Mouse (Mus musculus) ovary, adult 18-20 months (tissue): ENCODE results near the gene Tmod3.
A peak's percentile ranks its signal among the peaks of the same experiment; 100 is the strongest.

ENCODE experiments used
- DNase-seq: peaks from one replicate; pipeline ENCODE4 v3.0.0; 2022; ENCODE audit warnings: low spot score, mixed read lengths

Tmod3 gene

DNA sequence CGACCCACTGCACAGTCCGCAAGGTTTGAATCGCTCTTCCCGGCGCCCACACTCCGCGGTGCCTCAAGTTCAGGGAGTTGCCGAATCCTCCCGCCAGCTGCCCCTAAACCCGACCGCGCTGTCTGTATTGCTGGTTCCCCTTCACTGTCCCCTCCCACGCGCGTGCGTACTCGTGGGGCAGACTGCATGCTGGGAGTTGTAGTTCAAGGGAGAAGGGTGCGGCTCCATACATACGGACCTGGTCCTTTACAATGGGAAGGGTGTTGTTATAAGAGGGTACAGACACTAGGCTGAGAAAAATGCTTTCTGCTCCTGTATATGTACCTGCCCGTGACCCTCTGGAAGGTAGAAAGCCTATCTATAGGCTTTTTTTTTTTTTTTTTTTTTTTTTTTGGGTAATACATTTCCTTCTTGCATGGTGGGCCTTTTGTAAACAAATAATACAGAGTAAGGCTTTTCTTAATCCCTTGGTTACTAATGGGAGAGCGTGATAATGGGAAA, at the start of gene Tmod3:
Gene Tmod3 (minus strand): TSS at position 146 of the 501 bp plus-strand sequence.
- peak; percentile 89 for DNase-seq

DNA sequence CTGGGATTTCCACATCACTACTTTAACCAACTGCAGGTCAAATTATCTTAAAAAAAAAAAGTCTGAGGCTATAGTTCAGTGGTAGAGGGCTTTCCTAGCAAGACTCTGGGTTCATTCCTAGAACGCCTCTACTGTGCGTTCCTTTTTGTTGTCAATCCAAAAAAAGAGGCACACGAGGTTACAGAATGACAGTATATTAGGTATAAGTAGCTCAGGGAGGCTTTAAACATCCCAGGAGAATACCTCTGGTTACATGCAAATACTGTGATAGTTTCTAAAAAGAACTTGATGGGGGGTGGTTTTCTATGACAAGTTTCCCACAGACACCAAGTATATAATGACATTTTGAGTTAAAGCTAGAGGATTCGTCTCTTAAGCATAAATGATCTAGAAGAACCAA, 48.0 kb upstream of the Tmod3 start:
- no peak for DNase-seq

DNA sequence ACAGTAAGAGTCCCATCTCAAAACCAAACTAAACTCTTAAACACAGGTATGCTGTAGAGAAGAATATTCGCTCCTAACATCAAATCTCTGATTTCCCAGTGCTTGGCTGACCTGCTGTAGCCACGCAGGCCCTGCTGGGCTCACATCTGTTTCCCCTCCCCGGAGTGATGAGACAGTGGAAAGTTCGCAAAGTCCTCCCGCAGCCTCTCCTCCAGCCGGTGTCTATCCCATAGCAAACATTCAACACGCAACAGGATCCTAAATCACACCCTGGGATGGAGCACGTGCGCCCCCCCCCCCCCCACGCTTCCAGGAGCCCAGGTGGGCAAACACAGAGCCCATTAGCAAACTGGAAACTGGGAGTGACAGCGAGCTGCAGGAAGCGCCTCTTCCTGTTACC, 42.1 kb upstream of the Tmod3 start:
- DNase-seq: no peak

DNA sequence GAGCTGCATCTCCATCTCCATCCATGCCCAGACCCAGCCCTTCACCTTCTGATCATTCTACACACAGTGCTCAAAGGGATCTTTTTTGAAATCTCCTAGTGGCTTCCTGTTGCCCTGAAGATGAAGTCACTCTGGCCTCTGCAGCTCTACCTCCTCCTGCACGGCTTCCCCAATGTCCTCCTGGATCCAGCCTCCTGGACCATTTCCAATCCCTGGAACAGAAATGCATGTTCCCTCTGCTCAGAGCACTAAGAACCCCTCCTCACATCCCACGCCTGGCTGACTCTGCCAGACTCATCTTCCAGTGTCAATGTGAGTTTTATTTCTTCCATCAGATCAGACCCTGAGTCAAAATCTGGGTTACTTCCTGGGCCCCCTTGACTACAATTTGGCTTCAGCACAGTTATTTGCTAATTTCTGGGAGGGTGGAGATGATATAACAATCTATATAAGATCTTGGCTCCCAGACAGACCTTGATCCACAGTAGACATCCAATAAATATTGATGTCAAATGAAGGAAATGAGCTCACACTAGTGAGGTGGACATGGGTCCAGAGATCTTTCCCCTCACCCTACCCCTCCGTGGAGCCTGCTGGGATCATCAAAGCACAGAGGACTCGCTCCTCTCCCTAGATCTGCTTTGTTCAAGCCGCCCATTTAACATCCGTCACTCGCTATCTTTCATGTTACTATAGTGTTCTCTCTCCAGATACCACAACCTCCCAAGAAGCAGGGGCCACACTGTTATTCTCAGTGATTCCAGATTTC, 40.9 kb upstream of the Tmod3 start:
- no peak for DNase-seq

DNA sequence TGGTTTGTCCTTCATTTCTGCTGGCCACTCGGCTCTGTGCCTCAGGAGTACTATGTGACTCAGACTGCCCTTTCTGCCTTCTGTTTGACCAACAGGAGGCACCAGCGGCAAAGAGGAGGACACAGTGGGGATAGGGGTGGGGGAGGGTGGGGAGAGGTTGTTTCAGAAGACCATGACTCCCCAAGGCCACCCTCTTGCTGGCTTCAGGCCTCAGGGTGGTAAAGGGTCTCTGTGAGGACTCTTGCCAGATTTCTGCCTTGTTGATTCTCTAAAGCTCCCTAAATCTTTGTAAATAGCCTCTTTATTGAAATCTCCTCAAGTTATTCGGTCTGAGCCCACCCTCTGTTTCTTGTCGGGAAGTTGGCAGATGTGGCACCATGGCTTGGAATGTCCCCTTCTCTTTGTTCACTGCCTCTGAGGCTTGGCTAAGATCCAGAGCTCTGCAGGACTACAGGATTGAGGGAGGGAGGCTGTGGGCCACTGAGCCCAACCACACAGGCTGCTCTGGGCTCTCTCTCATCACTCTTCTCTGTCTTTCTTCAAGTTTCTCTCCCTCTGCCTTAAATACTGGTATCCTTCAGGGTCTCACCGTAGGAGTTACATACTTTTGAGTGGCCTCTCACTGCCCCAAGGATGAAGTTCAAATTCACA, 39.9 kb upstream of the Tmod3 start:
- DNase-seq: no peak

DNA sequence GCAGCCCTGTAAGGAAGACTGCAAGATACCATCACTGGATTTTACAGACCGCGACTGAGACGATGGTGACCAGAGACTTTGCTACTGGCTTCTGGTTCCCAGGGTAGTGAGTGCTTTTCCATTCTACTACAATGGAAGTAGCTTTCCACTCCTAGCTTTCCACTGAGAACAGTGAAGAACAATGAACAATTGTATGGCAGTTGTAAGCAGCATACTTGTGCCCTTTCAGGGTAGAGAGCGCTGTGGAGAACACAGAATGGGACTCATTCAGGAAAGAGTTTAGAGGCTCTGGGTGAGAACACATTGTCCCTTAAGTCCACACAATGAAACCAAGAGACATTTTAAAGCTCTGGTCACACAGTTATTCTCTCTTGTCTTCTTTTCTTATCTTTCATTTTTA, 38.1 kb upstream of the Tmod3 start:
- no peak for DNase-seq

DNA sequence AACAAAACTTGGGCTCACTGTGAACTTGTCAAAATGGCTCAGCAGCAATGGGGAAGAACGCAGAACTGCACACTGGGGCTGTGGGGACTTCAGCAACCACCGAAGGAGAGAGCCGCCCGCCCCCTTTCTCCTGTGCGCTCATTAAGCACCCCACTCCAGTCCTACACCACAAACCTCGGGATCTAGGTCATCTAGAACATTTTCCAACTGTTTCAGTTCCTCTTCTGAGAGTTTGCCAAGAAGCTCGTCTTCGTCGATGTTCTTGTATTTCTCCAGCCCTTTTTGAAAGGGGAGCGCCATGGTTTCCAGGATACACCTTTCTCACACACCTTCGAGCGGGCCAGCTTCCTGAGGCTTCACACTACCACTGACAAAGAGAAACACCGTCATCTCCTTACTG, 37.6 kb upstream of the Tmod3 start:
- DNase-seq: no peak

DNA sequence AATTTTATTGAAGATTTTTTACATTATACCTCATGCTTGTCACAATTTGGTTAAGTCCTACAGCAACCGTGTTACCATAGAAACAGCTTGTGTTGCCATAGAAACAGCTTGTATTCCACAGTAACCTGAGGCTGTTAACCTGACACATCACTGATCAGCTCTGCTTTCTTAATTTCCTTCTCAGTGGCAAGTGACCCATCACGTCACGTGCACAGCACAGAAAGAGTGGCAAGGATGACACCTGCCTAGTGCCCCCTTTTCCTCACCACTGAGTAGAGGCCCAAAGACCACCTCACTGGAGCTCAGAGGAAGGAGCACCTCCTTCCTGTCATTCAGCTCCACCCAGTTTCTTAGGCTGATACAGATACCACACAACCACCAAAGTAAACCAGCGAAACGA, 34.0 kb upstream of the Tmod3 start:
- DNase-seq: no peak

DNA sequence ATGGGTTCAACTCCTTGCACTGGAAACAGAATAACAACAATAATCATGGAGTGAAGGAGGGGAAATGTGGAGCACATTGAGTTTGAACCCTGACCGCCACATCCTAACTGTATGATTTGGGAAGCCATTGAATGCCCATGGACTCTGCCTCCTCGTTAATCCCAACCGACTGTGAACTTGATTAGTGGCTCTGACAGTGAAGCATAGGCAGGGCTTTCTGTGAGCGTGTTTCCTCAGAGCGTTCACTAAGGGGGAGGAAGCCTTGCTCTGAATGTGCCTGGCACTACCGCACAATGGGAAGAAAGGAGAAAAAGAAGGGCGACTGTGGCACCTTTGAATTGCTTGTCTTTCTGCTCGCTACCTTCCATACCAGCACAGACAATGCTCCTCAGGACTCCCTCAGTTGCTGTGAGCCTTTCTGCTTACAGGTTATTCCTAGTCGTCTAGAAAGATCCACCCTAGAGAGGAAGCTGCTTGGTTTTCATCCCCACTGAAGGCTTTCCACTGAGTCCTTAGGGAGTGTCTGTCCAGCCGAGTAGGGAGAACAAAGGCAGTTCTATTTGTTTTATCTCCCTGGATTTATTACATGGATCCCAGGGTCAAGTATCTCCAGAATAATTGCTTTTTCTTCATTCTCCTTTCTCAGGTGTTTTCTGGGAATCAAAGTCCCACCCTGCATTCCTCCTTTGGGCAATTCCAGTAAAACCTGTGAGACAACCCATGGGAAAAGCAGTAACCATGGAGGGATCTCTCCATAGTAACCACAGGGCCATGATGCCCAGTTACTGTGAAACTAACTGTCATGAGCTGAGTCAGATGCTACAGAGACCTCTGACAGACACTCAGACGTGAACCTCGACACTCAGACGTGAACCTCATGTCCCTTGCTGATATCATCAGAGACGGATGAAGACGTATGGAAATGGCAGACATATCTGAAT, 30.7 kb upstream of the Tmod3 start:
- no peak for DNase-seq

DNA sequence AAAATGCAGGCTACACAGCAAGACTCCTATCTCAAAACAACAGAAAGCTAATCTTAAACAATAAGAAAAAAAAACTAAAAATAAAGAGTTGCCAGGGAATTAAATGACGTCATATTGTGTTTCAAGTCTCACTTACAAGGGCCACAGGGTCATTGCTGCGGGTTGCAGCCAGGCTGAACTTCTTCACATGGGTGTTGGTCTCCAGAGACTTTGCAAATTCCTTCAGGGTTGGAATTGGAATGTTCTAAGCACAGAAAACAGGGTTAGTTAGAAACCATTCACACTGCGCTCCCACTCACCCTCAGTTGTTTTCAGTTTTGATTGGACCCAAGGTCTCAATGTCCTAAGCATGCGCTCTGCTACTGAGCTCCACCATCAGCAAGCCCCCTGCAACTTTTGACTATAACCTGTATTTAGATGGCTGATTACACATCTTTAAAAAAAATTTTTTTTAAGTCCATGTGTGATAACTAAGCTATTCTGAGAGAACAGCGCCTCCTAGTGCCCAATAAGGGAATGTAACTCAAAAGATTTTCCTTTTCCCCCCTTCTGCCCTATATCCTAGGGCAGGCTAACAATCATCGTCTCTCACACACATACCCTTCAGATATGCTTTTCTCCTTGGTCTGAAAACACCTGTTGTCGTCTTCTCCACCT, 22.4 kb upstream of the Tmod3 start:
- DNase-seq: no peak

DNA sequence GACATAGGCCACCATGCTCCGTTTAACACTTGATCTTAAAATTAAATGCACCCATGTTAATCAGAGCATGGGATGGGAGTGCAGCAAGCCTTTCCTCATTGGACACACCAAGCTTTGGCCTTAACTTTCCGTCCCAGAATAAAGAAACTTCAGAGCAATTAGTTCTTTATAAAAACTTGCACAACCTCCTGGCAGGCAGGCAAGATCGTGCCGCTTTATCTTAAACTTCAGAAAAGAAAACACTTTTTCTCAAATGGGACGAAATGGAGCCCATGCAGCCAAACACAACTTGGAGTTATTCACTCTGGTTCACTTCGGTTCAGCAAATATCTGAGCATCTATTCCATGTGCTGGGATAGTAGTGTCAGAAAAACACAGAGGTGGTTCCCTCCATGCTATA, 19.9 kb upstream of the Tmod3 start:
- DNase-seq: no peak

DNA sequence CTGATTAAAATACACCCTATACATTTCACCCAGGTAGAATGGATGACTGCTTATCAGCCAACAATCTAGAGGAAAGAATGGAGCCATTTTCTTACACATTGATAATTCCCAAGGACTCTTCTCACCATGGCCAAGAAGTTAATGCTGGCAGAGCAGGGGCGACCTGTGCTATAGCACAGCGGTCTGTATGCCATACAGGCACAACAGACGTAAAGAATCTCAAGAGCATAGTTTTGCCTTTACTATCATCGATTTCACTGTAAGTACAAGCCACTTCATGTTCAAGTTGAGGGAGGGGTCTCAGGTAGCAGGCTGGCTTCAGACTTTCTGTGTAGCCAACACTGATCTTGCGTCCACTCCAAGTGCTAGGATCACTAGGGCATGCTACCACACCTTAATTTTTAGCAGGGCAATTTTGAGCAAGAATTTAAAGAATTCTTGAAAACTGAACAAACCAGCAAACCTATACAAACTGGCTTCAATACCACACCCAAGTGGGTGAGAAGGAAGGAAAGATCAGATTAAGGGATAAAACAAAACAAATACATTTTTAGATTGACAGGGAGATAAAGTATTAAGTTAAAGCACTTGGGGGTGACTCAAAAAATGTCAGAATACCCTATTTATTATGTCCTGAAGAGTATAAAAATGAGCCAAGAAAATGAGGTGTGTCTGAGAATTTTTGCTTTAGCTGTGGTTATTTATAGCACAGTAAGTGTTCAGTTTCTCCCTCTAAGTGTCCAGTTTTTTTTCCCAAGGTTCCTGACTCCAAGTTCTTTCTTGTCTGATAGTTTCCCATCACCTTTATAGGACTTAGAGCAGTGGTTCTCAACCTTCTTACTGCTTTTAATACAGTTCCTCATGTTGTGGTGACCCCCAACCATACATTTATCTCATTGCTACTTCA, 11.8 kb upstream of the Tmod3 start:
- DNase-seq: no peak

DNA sequence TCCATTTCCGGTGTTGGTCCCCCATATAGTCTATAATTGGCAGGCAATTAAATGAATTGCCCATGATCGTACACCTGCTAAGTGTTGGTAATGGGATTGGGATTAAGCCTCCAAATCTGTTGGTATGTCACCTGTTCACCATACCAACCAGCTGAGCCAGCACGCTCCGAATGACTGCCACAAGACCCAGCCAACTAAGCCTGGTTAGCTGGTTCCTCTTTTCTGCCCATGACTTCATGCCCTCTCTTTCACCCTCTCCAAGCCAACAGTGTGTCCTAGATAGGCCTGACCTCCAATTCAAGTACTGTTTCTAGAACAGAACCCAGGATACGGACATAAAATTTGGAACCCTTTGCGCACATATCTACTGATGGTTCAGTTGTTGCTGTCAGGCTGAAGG, 8.9 kb upstream of the Tmod3 start:
- no peak for DNase-seq

DNA sequence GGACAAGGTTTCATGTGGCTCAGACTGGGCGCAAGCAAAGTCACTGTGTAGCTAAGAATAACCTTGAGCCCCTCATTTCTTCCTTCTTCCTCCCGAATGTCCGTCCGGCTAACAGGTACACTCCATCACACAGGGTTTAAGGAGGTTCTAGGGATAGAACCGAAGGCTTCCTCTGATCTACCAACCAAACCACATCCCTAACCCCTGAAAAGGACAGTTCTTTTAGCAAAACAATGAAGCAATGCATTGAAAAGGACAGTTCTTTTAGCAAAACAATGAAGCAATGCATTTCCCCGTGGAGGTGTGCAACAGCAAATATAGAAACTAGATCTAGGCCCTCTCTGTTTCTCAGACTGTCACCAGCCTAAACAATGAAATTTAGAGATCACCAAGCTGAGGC, 5.4 kb upstream of the Tmod3 start:
- no peak for DNase-seq

DNA sequence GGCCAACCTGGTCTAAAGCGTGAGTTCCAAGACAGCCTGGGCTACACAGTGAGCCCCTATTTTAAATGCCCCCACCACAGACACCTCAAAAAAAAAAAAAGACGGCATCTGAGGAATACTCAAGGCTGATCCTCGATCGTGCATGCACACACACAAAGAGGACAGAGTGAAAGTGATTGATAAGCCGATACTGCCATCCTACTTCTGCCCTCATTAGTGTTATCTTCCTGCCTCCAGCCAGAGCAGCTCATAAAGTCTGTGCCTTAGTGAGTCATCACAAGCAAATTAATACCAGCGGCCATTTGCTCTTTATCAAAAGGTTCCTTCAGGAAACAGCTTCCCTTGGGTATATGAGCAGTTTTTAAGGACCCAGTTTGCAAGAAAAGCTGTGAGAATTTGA, 4.2 kb upstream of the Tmod3 start:
- no peak for DNase-seq

DNA sequence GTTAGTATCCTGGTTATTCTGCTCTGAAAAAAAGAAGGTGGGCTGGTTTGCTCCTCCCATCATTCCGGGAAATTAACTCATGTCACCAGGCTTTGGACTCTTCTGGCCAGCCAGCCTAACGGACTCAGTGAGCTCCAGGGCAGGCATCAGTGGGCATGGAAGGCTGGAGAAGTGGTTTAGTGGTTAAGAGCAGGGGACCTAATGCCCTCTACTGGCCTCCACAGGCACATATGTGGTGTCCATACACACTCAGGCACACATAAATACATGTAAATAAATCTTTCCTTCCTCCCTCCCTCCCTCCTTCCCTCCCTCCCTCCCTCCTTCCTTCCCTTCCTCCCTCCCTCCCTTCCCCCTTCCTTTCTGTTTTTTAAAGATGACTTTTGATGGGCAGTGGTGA, 3.7 kb upstream of the Tmod3 start:
- DNase-seq: no peak

DNA sequence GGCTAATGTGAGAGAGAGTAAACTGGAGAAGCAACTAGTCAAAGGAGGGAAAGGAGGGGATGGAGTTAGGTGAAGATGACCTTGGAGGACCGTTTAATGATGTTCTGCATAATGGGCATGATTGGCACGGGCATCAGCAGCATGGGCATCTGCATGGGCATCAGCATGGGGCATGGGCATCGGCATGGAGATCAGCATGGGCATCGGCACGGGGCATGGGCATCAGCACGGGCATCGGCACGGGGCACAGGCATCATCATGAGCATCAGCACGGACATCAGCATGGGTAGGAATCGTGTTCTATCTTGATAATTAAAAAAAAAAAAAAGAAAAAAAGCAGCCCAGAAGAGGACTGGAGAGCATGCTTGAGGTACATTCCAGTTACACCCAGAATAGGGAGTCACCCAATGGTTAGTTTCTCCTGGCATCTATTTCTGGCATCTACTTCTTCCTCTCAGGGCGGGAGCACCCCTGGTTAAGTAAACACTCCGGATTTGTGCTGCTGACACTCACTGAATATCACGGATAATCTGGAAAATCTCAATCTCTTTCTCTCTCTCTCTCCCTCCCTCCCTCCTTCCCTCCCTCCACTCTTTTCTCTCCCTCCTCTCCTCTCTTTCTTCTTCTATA, 1.7 kb upstream of the Tmod3 start:
- no peak for DNase-seq

DNA sequence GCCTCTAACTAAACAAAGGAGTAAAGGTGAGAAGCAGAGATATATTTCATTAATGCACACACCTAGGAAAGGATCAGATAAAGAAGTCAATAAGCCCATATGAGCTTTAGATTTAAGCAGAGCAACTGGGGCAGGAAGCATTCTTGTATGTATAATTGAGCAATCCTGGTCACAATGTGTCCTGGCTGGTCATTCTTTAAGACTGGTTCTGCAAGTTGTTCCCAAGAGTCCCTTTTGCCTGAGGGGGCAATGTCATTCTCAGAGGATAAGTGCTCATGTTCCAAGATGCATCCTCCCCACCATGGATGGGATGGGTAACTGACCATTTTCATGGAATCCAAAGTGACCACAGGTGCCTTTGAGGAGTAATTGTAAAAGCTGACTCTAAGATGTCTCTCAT, 896 bp upstream of the Tmod3 start:
- DNase-seq: no peak

DNA sequence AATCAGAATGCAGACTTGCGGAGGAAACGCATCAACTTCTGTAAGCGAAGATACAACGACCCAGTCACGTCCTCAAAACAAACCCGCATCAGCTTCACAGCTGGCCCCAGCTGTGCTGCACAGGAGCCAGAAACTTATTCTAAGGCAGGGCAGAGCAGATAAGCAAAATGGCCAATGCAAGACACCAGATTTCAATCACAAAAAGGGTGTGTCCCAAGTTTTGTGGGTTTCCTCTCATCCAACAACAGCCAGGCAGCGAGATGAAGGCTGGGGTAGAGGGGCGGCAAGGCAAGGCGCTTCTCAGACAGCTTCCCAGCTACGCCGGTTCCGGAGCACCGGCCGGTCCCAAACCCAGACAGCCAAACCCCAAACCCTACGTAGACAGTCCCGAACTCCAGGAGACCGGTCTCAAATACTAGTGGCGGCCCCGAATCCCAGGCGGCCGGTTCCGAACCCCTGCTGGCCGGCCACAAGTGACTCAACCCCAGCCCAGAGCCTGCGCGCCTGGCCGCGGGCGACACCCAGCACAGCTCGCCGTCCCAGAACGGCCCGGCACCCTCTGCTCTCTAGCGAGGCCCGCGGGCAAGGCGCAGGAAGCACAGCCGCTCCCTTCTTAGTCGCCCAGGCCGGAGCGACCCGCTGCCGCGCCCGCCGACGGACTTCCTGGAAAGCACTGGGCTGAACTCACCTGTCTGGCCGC, 495 bp downstream of the Tmod3 start:
- DNase-seq: peak; percentile 8

DNA sequence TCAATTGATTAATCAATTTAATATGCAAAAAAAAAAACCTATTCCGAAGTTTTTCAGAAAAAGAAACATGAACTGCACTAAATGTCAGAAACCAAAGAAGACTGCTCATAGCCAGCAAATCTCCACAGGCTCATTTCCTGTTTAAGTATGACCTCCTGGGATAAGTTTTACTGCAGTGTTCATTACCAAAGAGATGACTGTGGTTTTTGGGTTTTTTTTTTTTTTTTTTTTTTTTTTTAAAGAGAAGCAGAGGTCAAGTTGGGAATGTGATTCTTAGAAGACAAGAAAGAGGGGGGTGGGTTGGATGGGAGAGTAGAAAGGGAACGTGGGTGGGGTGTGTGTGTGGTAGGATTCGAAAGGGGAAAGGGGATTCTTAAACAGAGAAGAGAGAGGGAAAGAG, 1.1 kb downstream of the Tmod3 start:
- DNase-seq: no peak
